Mouse (Mus musculus): ENCODE results near the gene Paqr9. TPM values are rescaled to one million over a fixed set of nuclear protein-coding genes. Genes with fewer than 3 reads are reported as not detected.

Paqr9 gene
- total RNA-seq, 2 experiments from 2014 or later, result 41.1 to 43.4 TPM

DNA sequence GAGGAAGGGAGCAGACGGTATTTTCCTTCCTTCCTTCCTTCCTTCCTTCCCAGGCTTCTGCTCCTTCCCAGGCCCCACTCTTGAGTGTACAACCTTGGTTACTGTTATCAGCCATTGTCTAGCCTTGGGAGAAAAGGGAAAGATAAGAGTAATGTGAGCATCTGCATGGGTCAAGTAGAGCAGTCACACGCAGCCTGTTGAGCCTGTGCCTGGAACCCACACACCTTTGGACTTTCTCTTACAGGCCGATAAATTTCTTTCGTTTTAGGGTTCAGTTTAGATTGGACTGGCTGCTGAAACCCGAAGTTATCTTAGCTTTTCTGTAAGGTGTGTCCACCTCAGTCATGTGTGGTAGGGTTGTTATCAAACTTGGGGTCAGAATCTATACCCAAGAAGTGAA lies 10.5 kb downstream of the Paqr9 start:
- DNase-seq (ENCODE audit: low spot score), result no peak
- intact Hi-C loops (cut with DNase I), result no loop called here

DNA sequence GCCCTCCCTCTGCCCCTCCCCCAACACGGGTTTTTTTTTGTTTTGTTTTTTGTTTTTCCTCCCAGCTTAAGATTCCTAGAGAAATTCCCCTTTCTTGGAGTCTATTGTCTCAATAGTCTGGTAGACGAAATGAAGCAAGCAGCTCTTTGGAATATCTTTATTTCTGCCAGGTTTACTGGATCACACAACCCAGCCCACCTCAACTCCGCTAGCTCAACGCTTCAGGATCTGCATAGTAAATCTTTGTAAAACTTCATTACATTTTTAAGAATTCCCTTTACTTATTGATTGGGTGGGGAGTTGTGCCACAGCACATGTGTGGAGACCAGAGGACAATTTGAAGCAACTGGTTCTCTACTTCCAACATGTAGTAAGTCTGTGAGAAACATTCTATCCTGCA lies 11.1 kb downstream of the Paqr9 start:
- no peak for DNase-seq (ENCODE audit: low spot score)
- intact Hi-C loops (cut with DNase I), result no loop called here

DNA sequence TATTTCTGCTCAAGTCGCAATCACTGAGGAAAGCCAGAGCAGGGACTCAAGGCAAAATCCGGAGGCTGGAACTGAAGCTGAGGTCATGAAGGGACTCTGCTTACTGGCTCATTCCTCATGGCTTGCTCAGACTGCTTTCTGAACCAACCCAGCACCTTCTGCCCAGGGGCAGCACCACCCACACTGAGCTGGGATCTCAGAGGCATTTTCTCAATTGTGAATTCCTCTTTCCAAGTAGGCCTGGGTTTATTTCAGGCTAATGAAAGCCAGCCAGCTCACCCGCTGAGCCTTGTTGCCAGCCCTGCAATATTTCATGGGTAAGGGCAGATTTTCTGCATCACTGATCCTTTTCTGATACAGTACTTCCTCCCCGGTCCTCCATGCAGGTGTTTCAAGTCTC lies 12.0 kb downstream of the Paqr9 start:
- DNase-seq (ENCODE audit: low spot score), result no peak
- intact Hi-C loops (cut with DNase I), result no loop called here

DNA sequence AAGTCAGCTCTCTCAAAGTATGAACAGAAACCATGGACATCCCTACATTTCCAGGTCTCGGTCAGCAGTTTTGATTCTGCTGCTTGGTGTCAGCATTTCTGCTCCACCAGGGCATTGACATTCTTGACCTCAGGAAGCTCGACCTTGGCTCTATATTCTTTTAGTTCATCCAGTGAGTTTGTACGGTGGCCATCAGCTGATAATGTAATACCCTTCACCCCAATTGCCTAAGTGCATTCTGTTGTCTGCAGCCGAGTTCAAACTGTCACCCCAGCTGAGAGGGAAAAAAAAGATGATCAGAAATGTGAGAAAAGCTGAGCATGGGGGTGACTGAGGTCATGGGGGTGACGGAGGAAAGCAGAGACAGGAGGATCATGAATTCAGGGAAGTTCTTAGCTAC lies 13.1 kb downstream of the Paqr9 start:
- DNase-seq (ENCODE audit: low spot score), result no peak
- intact Hi-C loops (cut with DNase I), result no loop called here

DNA sequence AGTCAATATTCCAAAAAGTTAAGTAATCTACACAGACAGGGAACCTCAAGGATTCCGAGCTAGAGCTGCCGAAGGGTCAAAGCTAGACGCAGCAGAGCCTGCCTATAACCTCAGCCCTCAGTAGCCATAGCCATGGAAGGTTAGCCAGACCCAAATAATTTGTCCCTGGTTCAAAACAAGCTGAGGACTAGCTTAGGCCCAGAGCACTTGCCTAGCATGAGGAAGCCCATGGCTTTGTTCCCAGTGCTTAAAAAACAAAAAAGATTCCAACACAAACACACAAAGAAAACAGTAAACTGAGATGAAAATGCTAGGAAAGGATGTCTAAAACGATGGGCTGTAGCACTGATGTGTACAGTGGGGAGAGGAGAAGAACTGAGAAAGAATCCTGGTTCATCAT lies 14.7 kb downstream of the Paqr9 start:
- DNase-seq (ENCODE audit: low spot score), result no peak
- intact Hi-C loops (cut with DNase I), result no loop called here

DNA sequence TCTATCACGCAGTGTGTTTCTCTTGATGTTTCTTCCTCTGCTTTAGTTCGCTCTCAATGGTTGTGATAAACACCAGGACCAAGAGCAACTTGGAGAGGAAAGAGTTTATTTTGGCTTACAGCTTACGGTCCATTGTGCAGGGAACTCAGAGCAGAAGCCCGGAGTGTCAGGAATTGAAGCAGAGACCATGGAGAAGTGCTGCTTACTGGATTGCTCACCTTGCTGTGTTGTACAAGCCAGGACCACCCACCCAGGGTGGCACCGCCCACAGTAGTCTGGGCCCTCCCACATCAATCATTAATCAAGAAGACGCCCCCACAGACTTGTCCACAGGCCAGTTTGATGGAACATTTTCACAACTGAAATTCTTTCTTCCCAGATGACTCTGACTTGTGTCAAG lies 18.0 kb downstream of the Paqr9 start:
- intact Hi-C loops (cut with DNase I), result no loop called here
- no peak for DNase-seq (ENCODE audit: low spot score)

DNA sequence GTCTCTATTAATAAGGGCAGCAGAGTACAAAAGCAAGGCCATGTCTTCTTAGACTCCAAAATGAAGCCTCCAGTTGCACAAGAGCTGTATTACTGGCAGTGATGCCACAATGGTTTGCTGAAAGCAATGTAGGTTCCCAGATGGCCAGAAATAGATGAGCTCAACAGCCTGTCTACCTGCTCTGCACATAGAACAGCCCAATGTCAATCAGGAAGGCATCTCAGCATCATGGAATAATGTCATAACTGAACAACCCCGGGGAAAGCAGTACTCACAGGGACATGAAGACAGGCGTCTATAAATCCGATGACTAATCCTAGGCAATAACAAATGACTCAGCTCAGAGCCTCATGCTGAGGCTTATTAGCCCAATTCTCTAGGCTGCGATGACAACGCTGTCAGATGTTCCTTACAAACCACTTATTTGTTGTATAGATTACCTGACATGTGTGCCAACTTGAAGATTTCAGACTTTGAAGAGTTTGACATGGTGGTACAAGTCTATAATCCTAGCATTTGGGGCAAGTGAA lies 19.0 kb downstream of the Paqr9 start:
- intact Hi-C loops (cut with DNase I), result no loop called here
- DNase-seq (ENCODE audit: low spot score), result no peak

DNA sequence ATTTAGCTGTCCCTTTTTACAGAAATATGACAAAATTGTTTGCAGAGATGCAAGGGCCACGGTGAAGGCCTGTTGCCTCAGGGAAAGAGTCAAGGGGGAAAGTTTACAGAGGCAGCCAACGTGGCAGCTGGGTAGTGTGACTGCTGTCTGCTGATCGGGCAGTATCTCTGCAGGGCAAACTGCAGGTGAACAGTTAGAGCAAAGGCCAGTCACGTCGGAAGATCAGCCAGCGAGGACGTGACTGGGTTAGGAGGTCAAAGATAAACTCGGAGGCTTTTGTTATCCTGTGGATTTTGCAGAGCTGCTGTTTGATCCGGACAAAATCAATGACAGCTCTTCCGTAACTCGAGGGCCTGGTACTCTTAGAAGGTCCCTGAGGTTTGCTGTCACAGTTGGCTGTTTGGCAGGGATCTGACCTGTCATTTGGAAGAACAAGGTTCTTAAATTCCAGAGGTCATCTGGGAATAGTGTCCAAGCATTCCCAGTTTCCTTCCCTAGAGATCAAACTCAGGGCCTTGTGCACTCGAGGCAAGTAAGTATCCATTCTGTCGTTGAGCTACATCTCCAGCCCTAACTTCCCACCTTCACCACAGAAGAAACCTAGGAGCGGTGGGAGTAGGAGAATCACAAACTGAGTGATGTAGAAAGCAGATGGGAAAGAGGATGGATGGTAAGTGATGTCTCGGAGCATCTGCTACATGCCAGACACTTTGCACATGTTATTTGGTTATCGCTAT lies 21.7 kb downstream of the Paqr9 start:
- intact Hi-C loops (cut with DNase I), result no loop called here

DNA sequence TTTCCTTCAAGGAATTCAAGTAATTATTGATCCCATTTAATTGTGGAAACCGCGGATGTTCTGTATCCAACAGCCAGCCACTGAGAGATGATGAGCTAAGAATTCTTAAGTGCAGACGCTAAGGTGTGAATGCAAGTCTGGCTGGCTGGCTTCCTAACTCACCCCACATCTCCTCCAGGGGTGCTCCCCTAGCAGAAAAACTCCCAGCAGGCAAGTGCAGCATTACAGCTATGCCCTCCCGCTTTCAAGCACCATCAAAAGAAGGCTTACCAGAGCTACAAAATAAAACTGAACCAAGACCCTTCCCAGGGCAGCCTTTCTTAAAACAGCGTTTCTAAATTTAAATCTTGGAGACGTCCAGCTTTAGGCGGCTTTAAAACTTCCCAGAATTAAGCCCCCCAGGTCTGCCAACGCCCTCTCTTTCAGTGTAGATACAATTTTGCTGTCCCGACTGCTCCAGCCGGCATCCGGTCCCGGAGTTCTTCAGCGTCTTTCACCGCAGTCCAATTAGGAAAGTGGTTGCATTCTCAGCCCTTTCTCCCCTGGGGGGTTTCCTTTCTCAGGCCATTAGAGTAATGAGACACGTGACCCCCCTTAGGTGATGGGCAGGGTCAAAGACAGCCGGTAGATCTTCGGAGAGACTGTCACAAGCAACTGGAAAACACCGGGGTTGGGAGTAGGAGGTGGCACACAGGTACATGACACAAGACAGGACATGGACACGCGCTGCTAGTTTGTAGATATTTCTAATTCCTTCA lies 22.5 kb downstream of the Paqr9 start:
- intact Hi-C loops (cut with DNase I), result no loop called here
- DNase-seq (ENCODE audit: low spot score), result no peak

More for the DNA sequence above, 21.7 kb downstream of the Paqr9 start:
- no peak for DNase-seq (ENCODE audit: low spot score)

DNA sequence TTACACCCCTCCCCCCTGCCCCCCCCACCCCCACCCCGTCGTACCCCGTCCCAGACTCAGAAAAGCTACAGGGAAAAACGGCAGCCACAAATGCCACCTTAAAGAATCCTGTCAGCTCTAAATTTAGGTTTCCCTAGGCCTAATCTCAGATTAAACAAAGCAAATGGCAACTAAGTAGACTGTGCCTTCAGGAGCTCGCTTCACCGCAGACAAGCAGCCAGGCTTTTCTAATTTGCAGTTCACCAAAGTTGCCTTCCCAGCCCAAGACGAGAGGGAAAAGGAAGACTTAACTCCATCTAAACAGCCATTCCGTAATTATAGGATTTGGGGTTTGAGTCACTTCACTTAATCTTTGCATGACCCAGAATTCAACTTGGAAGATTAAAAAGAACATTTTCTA lies 23.1 kb downstream of the Paqr9 start:
- intact Hi-C loops (cut with DNase I), result no loop called here

DNA sequence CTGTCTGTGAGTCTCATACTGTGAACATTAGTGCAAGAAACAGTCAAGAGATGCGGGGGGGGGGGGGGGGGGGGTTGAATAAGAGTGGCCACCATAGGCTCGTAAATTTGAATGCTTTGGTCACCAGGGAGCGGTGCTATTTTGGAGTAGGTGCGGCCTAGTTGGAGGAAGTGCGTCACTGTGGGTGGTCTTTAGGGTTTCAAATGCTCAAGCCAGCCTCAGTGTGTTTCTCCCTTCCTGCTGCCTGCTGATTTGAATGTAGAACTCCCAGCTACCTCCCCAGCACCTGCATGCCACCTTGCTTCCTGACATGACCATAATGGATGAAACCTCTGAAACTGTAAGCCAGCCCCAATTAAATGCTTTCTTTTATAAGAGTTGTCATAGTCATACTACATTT lies 26.6 kb downstream of the Paqr9 start:
- intact Hi-C loops (cut with DNase I), result no loop called here
- no peak for DNase-seq (ENCODE audit: low spot score)

More for the DNA sequence above, 23.1 kb downstream of the Paqr9 start:
- DNase-seq (ENCODE audit: low spot score), result no peak

DNA sequence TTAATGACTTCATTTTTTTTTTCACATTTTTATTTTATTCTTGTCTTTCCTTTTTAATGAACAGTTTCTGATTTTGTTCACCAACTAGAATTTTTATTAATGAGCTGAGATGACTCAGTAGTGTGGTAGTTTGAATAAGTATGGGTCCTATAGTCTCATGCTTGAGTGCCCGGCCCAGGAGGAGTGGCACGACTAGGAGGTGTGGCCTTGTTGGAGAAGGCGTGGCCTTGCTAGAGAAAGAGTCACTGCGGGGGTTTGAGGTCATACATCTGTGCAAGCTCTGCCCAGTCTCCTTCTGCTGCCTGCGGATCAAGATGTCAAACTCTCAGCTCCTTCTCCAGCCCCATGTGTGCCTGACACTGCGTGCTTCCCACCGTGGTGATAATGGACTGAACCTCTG lies 28.6 kb downstream of the Paqr9 start:
- intact Hi-C loops (cut with DNase I), result no loop called here

DNA sequence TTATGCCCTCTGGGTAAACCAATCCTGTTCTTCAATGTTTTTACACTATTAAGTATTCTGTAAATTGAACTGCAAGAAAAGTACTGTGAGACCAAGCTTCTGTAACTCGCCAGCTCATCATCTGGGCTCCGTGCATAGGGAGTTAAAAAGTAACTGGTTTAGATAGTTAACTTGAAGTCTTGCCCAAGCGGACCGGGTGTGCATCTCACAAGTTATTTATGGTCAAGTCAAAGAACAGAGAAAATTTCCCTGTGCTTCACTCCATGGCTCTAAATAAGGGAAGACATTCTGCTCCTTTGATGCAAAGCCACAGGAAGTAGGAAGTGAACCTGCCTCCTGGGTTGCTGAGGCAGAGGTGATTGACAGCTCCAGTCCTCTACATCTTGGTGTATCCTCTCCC lies 34.8 kb downstream of the Paqr9 start:
- no peak for DNase-seq (ENCODE audit: low spot score)
- intact Hi-C loops (cut with DNase I), result no loop called here

More for the DNA sequence above, 28.6 kb downstream of the Paqr9 start:
- no peak for DNase-seq (ENCODE audit: low spot score)

DNA sequence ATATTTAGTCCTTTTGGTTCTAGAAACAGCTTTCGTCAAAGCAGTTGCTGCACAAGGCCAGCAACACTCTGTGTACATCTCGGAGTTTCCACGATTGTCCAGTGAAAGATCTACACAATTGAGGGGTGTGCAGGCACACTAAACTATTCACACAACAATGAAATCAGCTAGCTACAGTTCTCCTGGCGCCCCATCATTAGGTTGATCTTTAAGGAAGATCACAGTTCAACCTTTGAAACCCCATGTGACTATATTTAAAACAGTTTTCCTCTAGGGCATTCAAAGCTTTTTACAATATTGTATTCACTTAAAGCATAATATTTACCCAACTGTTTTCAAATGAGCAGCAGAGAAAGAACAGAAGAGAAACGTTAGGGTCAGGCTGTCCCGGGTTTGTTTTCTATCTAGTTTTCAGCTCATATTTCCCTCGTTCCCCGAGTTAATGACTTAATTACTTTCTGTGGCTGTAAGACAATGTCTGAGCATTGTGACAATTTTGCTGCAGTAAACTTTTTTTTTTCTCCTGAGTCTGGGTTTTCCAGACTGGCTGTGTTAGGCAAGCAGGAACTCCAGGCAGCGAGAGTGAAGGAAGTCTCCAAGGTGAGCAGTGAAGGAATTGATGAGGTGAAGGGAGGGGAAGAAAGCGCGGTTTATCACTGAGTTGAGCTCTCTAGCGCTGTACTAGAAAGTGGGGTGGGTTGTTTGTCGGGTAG lies 38.2 kb downstream of the Paqr9 start:
- DNase-seq (ENCODE audit: low spot score), result no peak
- intact Hi-C loops (cut with DNase I), result no loop called here

DNA sequence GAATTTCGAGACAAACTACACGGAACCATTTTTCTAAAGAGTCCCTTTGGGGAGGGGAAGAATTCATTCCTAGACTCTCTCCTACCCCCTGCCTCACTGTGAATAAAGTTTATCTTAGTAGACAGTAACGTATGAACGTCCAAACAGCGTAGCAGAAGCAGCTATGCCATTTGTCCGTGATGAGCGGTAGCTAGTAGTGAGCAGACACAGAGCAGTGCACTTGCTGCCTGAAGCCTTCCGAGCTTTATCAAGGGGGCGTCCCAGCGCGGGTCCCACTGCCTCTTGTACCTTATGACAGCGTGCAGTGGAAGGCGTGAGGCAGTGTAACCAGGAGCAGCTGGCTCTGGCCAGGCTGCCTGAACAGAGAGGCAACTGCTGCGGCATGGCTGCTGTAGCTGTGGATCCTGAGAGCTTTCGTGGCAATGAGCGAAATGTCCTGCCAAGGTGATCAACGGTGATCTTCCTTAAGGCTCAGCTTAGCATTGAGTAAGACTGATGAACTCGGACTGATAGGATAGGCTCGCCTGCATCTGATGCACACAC lies 38.8 kb downstream of the Paqr9 start:
- intact Hi-C loops (cut with DNase I), result no loop called here
- DNase-seq (ENCODE audit: low spot score), result no peak

DNA sequence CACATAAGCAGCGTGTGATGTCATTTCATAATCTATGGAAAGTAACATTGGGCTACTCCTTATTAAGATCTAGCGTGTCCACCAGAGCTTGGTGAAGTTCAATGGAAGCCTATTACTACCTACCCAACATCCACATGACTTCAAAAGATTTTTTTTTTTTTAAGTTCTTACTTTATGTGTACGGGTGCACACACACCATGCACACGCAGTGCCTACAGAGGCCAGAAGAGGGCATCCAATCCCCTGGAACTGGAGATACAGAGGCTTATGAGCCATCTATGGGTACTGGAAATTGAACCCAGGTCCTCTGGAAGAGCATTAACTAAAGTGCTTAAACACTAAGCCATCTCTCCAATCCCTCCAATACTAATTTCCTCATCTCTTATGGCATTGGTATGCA lies 39.9 kb downstream of the Paqr9 start:
- no peak for DNase-seq (ENCODE audit: low spot score)
- intact Hi-C loops (cut with DNase I), result no loop called here

DNA sequence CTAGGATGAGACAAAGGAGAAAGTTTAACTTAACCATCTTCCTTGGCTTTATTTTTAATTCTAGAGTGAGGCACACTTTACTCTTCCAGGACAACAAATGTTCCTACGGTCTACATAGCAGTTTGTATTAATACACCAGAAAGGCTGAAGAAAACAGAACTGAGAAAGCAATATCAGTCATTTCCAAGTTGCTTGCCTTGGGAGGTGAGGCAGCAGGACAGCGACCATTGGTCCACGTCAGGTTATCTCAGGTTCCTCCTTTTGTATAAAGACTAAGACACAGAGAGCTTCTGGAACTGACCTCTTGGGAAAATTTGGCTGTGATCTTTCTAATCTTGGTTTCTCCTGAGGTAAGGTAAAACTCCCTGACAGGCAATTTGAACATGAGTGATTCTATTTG lies 43.4 kb downstream of the Paqr9 start:
- intact Hi-C loops (cut with DNase I), result loop anchor here (5.0 to 10.0 kb wide), 2 partner anchors 56 to 252 kb away; partner anchors contain the start of gene Atr
- no peak for DNase-seq (ENCODE audit: low spot score)

DNA sequence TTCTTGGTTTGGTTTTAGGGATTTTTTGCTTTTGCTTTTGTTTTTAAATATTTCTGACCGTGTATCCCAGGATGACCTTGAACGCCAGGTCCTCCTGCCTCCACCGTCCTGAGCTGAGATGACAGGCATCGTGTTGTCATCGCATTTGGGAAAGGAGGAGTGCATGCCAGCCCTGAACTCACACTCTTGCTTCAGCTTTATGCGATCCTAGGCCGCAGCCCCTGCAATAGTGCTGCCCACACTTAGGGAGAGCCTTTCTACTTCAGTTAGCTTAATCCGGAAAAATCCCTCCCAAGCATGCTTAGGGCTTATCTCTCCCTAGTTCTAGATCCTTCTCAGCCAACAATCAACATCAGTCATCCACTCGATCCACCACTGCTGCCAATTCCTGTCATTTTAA lies 43.9 kb downstream of the Paqr9 start:
- no peak for DNase-seq (ENCODE audit: low spot score)

DNA sequence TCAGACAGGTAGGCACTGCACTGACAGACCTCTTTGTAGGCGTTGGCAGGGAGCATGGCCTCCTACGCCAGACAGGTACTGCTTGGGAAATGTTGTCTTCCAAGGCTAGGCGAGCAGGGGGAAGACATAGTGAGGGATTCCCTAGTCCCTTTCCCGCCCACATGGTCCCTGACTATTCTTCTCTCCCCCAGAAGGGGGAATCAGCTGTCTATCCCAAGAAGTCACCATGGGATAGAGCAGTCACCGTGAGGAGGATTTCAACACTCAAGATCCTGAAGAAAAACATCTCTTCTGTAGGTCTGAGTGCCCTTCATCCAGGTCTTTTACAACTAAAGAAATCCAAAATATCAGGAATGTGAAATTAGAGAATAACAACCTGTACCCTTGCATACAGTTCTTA lies 47.7 kb downstream of the Paqr9 start:
- DNase-seq (ENCODE audit: low spot score), result no peak
- intact Hi-C loops (cut with DNase I), result loop anchor here (5.0 to 10.0 kb wide), 2 partner anchors 80 to 248 kb away; partner anchors contain the start of gene Atr

More for the DNA sequence above, 43.9 kb downstream of the Paqr9 start:
- intact Hi-C loops (cut with DNase I), result loop anchor here (5.0 to 10.0 kb wide), 2 partner anchors 56 to 251 kb away; partner anchors contain the start of gene Atr

DNA sequence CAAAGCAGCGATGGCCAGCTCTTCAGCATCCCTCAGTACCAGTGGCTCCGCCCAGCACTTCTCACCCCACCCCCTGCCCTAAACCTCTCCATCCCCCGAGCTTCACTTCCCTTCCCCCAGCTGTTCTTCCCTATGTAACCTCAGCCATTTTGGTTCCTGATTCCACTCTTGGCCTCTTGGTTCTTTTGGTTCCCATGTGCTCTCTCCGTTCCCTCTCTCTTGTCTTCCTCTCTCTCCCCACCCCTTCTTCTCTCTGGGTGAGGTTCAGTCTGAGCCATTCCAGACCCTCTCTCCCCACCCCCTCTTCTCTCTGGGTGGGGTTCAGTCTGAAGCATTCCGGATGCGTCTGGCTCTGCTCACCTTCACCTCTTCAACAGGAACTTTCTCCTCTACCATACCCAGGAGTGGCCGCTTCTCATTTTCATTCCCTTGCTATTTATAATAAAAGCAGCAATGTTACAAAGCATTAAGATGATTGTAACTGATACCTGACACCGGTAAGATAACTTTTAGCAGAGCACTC lies 52.9 kb downstream of the Paqr9 start:
- intact Hi-C loops (cut with DNase I), result no loop called here
- DNase-seq (ENCODE audit: low spot score), result no peak

Data from heart, postnatal 25 days (tissue).